Mouse (Mus musculus) yolk sac, embryonic 10.5 days (tissue): ENCODE data around the gene Clca4b.
"Not testable (repeated sequence)": the region's sequence is repeated elsewhere in the genome, so short reads cannot be mapped to it uniquely, and the experiment has no call there.

Source experiments
- DNase-seq: peaks from one replicate; pipeline ENCODE4 v3.0.0-alpha.2; 2017; ENCODE audit warnings: low spot score

Clca4b gene

GRCm38 (mm10) chr3:144932335-144932734 lies at the start of gene Clca4b:
Gene Clca4b, minus strand, starts transcription at chr3:144932529.
- no peak for DNase-seq

GRCm38 (mm10) chr3:144980551-144980950 lies 48.2 kb upstream of the Clca4b start:
- DNase-seq = no peak

- DNase-seq = no peak
Measured at GRCm38 (mm10) chr3:144977631-144978030, 45.3 kb upstream of the Clca4b start.

GRCm38 (mm10) chr3:144976091-144976490 lies 43.8 kb upstream of the Clca4b start:
- DNase-seq = no peak

GRCm38 (mm10) chr3:144974945-144975344 lies 42.6 kb upstream of the Clca4b start, which contains the start of gene Clca4a:
Gene Clca4a, minus strand, starts transcription at chr3:144975045.
- no peak for DNase-seq

GRCm38 (mm10) chr3:144971553-144972270 lies 39.4 kb upstream of the Clca4b start:
- peak; percentile 5 for DNase-seq

- DNase-seq = no peak
Measured at GRCm38 (mm10) chr3:144969755-144970154, 37.4 kb upstream of the Clca4b start.

- no peak for DNase-seq
Measured at GRCm38 (mm10) chr3:144966074-144966473, 33.7 kb upstream of the Clca4b start.

- DNase-seq = no peak
Measured at GRCm38 (mm10) chr3:144950829-144951228, 18.5 kb upstream of the Clca4b start.

GRCm38 (mm10) chr3:144947376-144947775 lies 15.0 kb upstream of the Clca4b start:
- not testable (repeated sequence) for DNase-seq

- not testable (repeated sequence) for DNase-seq
Measured at GRCm38 (mm10) chr3:144933625-144934024, 1.3 kb upstream of the Clca4b start.

- peak; percentile 11 for DNase-seq
Measured at GRCm38 (mm10) chr3:144933011-144933491, 722 bp upstream of the Clca4b start.

- DNase-seq = no peak
Measured at GRCm38 (mm10) chr3:144914014-144914413, 18.3 kb downstream of the Clca4b start.

GRCm38 (mm10) chr3:144897042-144897678 lies 35.2 kb downstream of the Clca4b start:
- no peak for DNase-seq

- DNase-seq = no peak
Measured at GRCm38 (mm10) chr3:144890246-144890758, 42.0 kb downstream of the Clca4b start.

- peak; percentile 5 for DNase-seq
Measured at GRCm38 (mm10) chr3:144886957-144887356, 45.4 kb downstream of the Clca4b start.

- DNase-seq = not testable (repeated sequence)
Measured at GRCm38 (mm10) chr3:144872012-144872411, 60.3 kb downstream of the Clca4b start.
